Mouse (Mus musculus): ENCODE measurements around the gene Aldh1a2. TPM values are rescaled to one million over a fixed set of nuclear protein-coding genes. Genes with fewer than 3 reads are reported as not detected.
A peak's percentile ranks its signal among the peaks of the same experiment; 100 is the strongest.

The Aldh1a2 gene
- total and polyA plus RNA-seq, 2 experiments from 2014 or later: 19.9 to 27.3 TPM

GRCm38 (mm10) chr9:71185823-71186222 is 29.8 kb upstream of the Aldh1a2 start:
- Histone ChIP-seq H3K4me2 (ENCODE audit: low read depth, low read length, poor library complexity, severe bottlenecking) (no peak overlapping the region), H3K4me1 (ENCODE audit: insufficient read depth, low read length) (no peaks in the 10 kb centered on the region), H3K27me3 (ENCODE audit: insufficient read depth, low read length) (no peaks in the 10 kb centered on the region), H3K9me3 (ENCODE audit: low read length) (no peaks in the 10 kb centered on the region), H3K9ac (replicated peaks; ENCODE audit: low read length, poor library complexity, severe bottlenecking) (no peak overlapping the region), H3K4me3 (ENCODE audit: low read depth, low read length) (no peak overlapping the region), H3K27ac (ENCODE audit: low read depth, low read length) (no peak overlapping the region), H3K36me3 (ENCODE audit: insufficient read depth, low read length) (no peaks in the 10 kb centered on the region)
- no peak for TF ChIP-seq CTCF (IDR thresholded peaks at IDR 0.05)
- no peak for DNase-seq (ENCODE audit: low spot score)
- 78% methylated on average over 2 of the region's 2 CpGs for WGBS
- ATAC-seq (ENCODE audit: low FRiP score): no peak

- no peak for TF ChIP-seq CTCF (IDR thresholded peaks at IDR 0.05)
- H3K4me1 ChIP-seq (ENCODE audit: insufficient read depth, low read length): no peaks in the 10 kb centered on the region
- 91% methylated on average over 7 of the region's 7 CpGs for WGBS
- no peak overlapping the region for H3K27ac ChIP-seq (ENCODE audit: low read depth, low read length)
- H3K36me3 ChIP-seq (ENCODE audit: insufficient read depth, low read length): no peaks in the 10 kb centered on the region
- DNase-seq (ENCODE audit: low spot score): no peak
- H3K4me2 ChIP-seq (ENCODE audit: low read depth, low read length, poor library complexity, severe bottlenecking): no peak overlapping the region
- no peak overlapping the region for H3K9ac ChIP-seq (replicated peaks; ENCODE audit: low read length, poor library complexity, severe bottlenecking)
- no peak overlapping the region for H3K4me3 ChIP-seq (ENCODE audit: low read depth, low read length)
- H3K27me3 ChIP-seq (ENCODE audit: insufficient read depth, low read length): no peaks in the 10 kb centered on the region
- H3K9me3 ChIP-seq (ENCODE audit: low read length): no peaks in the 10 kb centered on the region
- ATAC-seq (ENCODE audit: low FRiP score): no peak
Measured at GRCm38 (mm10) chr9:71187396-71187795, 28.2 kb upstream of the Aldh1a2 start.

- peak; percentile 89 for TF ChIP-seq CTCF (IDR thresholded peaks at IDR 0.05)
- peak; percentile 76 for DNase-seq (ENCODE audit: low spot score)
- Histone ChIP-seq H3K4me2 (ENCODE audit: low read depth, low read length, poor library complexity, severe bottlenecking) (peak overlapping the region; percentile 38), H3K9me3 (ENCODE audit: low read length) (no peaks in the 10 kb centered on the region), H3K9ac (replicated peaks; ENCODE audit: low read length, poor library complexity, severe bottlenecking) (no peak overlapping the region), H3K27me3 (ENCODE audit: insufficient read depth, low read length) (no peaks in the 10 kb centered on the region), H3K4me3 (ENCODE audit: low read depth, low read length) (no peak overlapping the region), H3K36me3 (ENCODE audit: insufficient read depth, low read length) (no peaks in the 10 kb centered on the region), H3K4me1 (ENCODE audit: insufficient read depth, low read length) (no peaks in the 10 kb centered on the region), H3K27ac (ENCODE audit: low read depth, low read length) (no peak overlapping the region)
- peak; percentile 71 for ATAC-seq (ENCODE audit: low FRiP score)
- WGBS: 9% methylated on average over 12 of the region's 12 CpGs
Measured at GRCm38 (mm10) chr9:71188647-71189415, 26.8 kb upstream of the Aldh1a2 start.

GRCm38 (mm10) chr9:71198826-71199225 is 16.8 kb upstream of the Aldh1a2 start:
- ATAC-seq (ENCODE audit: low FRiP score) (no peak), DNase-seq (ENCODE audit: low spot score) (no peak)
- Histone ChIP-seq H3K4me1 (ENCODE audit: insufficient read depth, low read length) (no peaks in the 10 kb centered on the region), H3K4me2 (ENCODE audit: low read depth, low read length, poor library complexity, severe bottlenecking) (no peak overlapping the region), H3K36me3 (ENCODE audit: insufficient read depth, low read length) (no peaks in the 10 kb centered on the region), H3K4me3 (ENCODE audit: low read depth, low read length) (no peak overlapping the region), H3K27me3 (ENCODE audit: insufficient read depth, low read length) (no peaks in the 10 kb centered on the region), H3K9me3 (ENCODE audit: low read length) (no peaks in the 10 kb centered on the region), H3K27ac (ENCODE audit: low read depth, low read length) (no peak overlapping the region), H3K9ac (replicated peaks; ENCODE audit: low read length, poor library complexity, severe bottlenecking) (no peak overlapping the region)
- no peak for TF ChIP-seq CTCF (IDR thresholded peaks at IDR 0.05)
- WGBS: 91% methylated on average over 5 of the region's 5 CpGs

- Histone ChIP-seq H3K27ac (ENCODE audit: low read depth, low read length) (no peak overlapping the region), H3K9ac (replicated peaks; ENCODE audit: low read length, poor library complexity, severe bottlenecking) (no peak overlapping the region), H3K4me2 (ENCODE audit: low read depth, low read length, poor library complexity, severe bottlenecking) (no peak overlapping the region), H3K4me1 (ENCODE audit: insufficient read depth, low read length) (no peaks in the 10 kb centered on the region), H3K9me3 (ENCODE audit: low read length) (no peaks in the 10 kb centered on the region), H3K36me3 (ENCODE audit: insufficient read depth, low read length) (no peaks in the 10 kb centered on the region), H3K27me3 (ENCODE audit: insufficient read depth, low read length) (no peaks in the 10 kb centered on the region), H3K4me3 (ENCODE audit: low read depth, low read length) (no peak overlapping the region)
- 75% methylated on average over 4 of the region's 4 CpGs for WGBS
- ATAC-seq (ENCODE audit: low FRiP score): no peak
- no peak for DNase-seq (ENCODE audit: low spot score)
- no peak for TF ChIP-seq CTCF (IDR thresholded peaks at IDR 0.05)
Measured at GRCm38 (mm10) chr9:71202265-71202664, 13.3 kb upstream of the Aldh1a2 start.

GRCm38 (mm10) chr9:71209299-71209698 is 6.3 kb upstream of the Aldh1a2 start:
- peaks cover 10% of the 10 kb centered on the region for H3K27me3 ChIP-seq (ENCODE audit: insufficient read depth, low read length)

More at GRCm38 (mm10) chr9:71209299-71209698, 6.3 kb upstream of the Aldh1a2 start:
- H3K4me2 ChIP-seq (ENCODE audit: low read depth, low read length, poor library complexity, severe bottlenecking): no peak overlapping the region
- no peaks in the 10 kb centered on the region for H3K9me3 ChIP-seq (ENCODE audit: low read length)
- ATAC-seq (ENCODE audit: low FRiP score) (no peak), DNase-seq (ENCODE audit: low spot score) (no peak)
- H3K9ac ChIP-seq (replicated peaks; ENCODE audit: low read length, poor library complexity, severe bottlenecking): no peak overlapping the region
- H3K27ac ChIP-seq (ENCODE audit: low read depth, low read length): no peak overlapping the region
- H3K4me3 ChIP-seq (ENCODE audit: low read depth, low read length): no peak overlapping the region
- H3K36me3 ChIP-seq (ENCODE audit: insufficient read depth, low read length): no peaks in the 10 kb centered on the region
- 75% methylated on average over 3 of the region's 3 CpGs for WGBS
- H3K4me1 ChIP-seq (ENCODE audit: insufficient read depth, low read length): no peaks in the 10 kb centered on the region
- no peak for TF ChIP-seq CTCF (IDR thresholded peaks at IDR 0.05)

Data from midbrain, postnatal 0 days (tissue).